Mouse (Mus musculus): ENCODE results near the gene Enox1.

- TF ChIP-seq TAL1 (IDR thresholded peaks at IDR 0.05; ENCODE audit: low read length) (no peak), GATA1 (IDR thresholded peaks at IDR 0.05; ENCODE audit: low read length) (no peak)
These were observed 100.9 kb downstream of the Enox1 start for GRCm38 (mm10) chr14:77257461-77257860.
